Mouse (Mus musculus): ENCODE measurements around the gene Ecm1. TPM values are rescaled to one million over a fixed set of nuclear protein-coding genes. Genes with fewer than 3 reads are reported as not detected.

Gene Ecm1
- polyA plus RNA-seq, 2 experiments, result 9.3 to 10.2 TPM

- Histone ChIP-seq H3K4me3 (ENCODE audit: insufficient read depth in 1 of 2, low read depth in 2 of 2, low read length in 2 of 2) (no peak overlapping the region), H3K27ac (no peak overlapping the region), H3K4me1 (replicated peaks; ENCODE audit: control insufficient read depth in 2 of 2, insufficient read depth in 2 of 2, low read length in 1 of 2) (no peaks in the 10 kb centered on the region), H3K27me3 (ENCODE audit: control insufficient read depth, insufficient read depth, low read length) (no peaks in the 10 kb centered on the region; the same call in 1 of the 2 replicates), H3K9ac (replicated peaks) (no peak overlapping the region), H3K36me3 (replicated peaks; ENCODE audit: control insufficient read depth, insufficient read depth, low read depth) (peaks cover 20% of the 10 kb centered on the region), H3K9me3 (ENCODE audit: control insufficient read depth, low read length) (no peaks in the 10 kb centered on the region), H3K4me2 (ENCODE audit: low read depth) (no peak overlapping the region)
- DNase-seq (ENCODE audit: low read depth in 3 of 3, low spot score in 3 of 3) (no peak), ATAC-seq (ENCODE audit: insufficient read depth) (no peak)
- 59% methylated on average over 6 of the region's 6 CpGs for WGBS (ENCODE audit: insufficient replicate concordance)
- no peak for TF ChIP-seq EP300 (IDR thresholded peaks at IDR 0.05; ENCODE audit: low read depth)
- TF ChIP-seq CTCF (IDR thresholded peaks at IDR 0.05; ENCODE audit: low read depth), result no peak
Observed at GRCm38 (mm10) chr3:95762961-95763360, 23.6 kb upstream of the Ecm1 start.

GRCm38 (mm10) chr3:95761771-95762170, 22.4 kb upstream of the Ecm1 start:
- TF ChIP-seq CTCF (IDR thresholded peaks at IDR 0.05; ENCODE audit: low read depth) (no peak), EP300 (IDR thresholded peaks at IDR 0.05; ENCODE audit: low read depth) (no peak)
- Histone ChIP-seq H3K27ac (no peak overlapping the region), H3K9ac (replicated peaks) (no peak overlapping the region), H3K4me2 (ENCODE audit: low read depth) (no peak overlapping the region), H3K9me3 (ENCODE audit: control insufficient read depth, low read length) (no peaks in the 10 kb centered on the region), H3K36me3 (replicated peaks; ENCODE audit: control insufficient read depth, insufficient read depth, low read depth) (peaks cover 20% of the 10 kb centered on the region), H3K27me3 (ENCODE audit: control insufficient read depth, insufficient read depth, low read length) (no peaks in the 10 kb centered on the region; the same call in 1 of the 2 replicates), H3K4me3 (ENCODE audit: insufficient read depth in 1 of 2, low read depth in 2 of 2, low read length in 2 of 2) (no peak overlapping the region), H3K4me1 (replicated peaks; ENCODE audit: control insufficient read depth in 2 of 2, insufficient read depth in 2 of 2, low read length in 1 of 2) (no peaks in the 10 kb centered on the region)
- ATAC-seq (ENCODE audit: insufficient read depth) (no peak), DNase-seq (ENCODE audit: low read depth in 3 of 3, low spot score in 3 of 3) (no peak)
- WGBS (ENCODE audit: insufficient replicate concordance), result 67% methylated on average over 4 of the region's 4 CpGs

GRCm38 (mm10) chr3:95760656-95761055, 21.3 kb upstream of the Ecm1 start:
- no peak for TF ChIP-seq EP300 (IDR thresholded peaks at IDR 0.05; ENCODE audit: low read depth)
- no peak for TF ChIP-seq CTCF (IDR thresholded peaks at IDR 0.05; ENCODE audit: low read depth)

GRCm38 (mm10) chr3:95760106-95760505, 20.7 kb upstream of the Ecm1 start, which contains the start of gene Tars2:
Gene Tars2 (minus strand): TSS chr3:95760206.
- H3K36me3 ChIP-seq (replicated peaks; ENCODE audit: control insufficient read depth, insufficient read depth, low read depth), result peaks cover 10% of the 10 kb centered on the region
- 74% methylated on average over 6 of the region's 6 CpGs for WGBS (ENCODE audit: insufficient replicate concordance)
- no peaks in the 10 kb centered on the region for H3K9me3 ChIP-seq (ENCODE audit: control insufficient read depth, low read length)
- H3K27me3 ChIP-seq (ENCODE audit: control insufficient read depth, insufficient read depth, low read length), result no peaks in the 10 kb centered on the region; the same call in 1 of the 2 replicates
- DNase-seq (ENCODE audit: low read depth in 3 of 3, low spot score in 3 of 3) (no peak), ATAC-seq (ENCODE audit: insufficient read depth) (no peak)
- no peak within 1 kb of the TSS for H3K4me3 ChIP-seq (ENCODE audit: insufficient read depth in 1 of 2, low read depth in 2 of 2, low read length in 2 of 2)
- H3K9ac ChIP-seq (replicated peaks), result no peak within 1 kb of the TSS
- no peak within 1 kb of the TSS for H3K4me2 ChIP-seq (ENCODE audit: low read depth)
- H3K4me1 ChIP-seq (replicated peaks; ENCODE audit: control insufficient read depth in 2 of 2, insufficient read depth in 2 of 2, low read length in 1 of 2), result no peaks in the 10 kb centered on the region
- no peak for TF ChIP-seq CTCF (IDR thresholded peaks at IDR 0.05; ENCODE audit: low read depth)
- H3K27ac ChIP-seq, result no peak within 1 kb of the TSS

More at GRCm38 (mm10) chr3:95760656-95761055, 21.3 kb upstream of the Ecm1 start:
- no peak for DNase-seq (ENCODE audit: low read depth in 3 of 3, low spot score in 3 of 3)
- no peak overlapping the region for H3K4me3 ChIP-seq (ENCODE audit: insufficient read depth in 1 of 2, low read depth in 2 of 2, low read length in 2 of 2)
- no peaks in the 10 kb centered on the region for H3K4me1 ChIP-seq (replicated peaks; ENCODE audit: control insufficient read depth in 2 of 2, insufficient read depth in 2 of 2, low read length in 1 of 2)
- ATAC-seq (ENCODE audit: insufficient read depth), result no peak
- H3K9ac ChIP-seq (replicated peaks), result no peak overlapping the region
- peaks cover 13% of the 10 kb centered on the region for H3K36me3 ChIP-seq (replicated peaks; ENCODE audit: control insufficient read depth, insufficient read depth, low read depth)
- H3K4me2 ChIP-seq (ENCODE audit: low read depth), result no peak overlapping the region
- H3K27ac ChIP-seq, result no peak overlapping the region
- H3K9me3 ChIP-seq (ENCODE audit: control insufficient read depth, low read length), result no peaks in the 10 kb centered on the region
- no peaks in the 10 kb centered on the region; the same call in 1 of the 2 replicates for H3K27me3 ChIP-seq (ENCODE audit: control insufficient read depth, insufficient read depth, low read length)

- Histone ChIP-seq H3K9ac (replicated peaks) (no peak overlapping the region), H3K27me3 (ENCODE audit: control insufficient read depth, insufficient read depth, low read length) (no peaks in the 10 kb centered on the region; the same call in 1 of the 2 replicates), H3K27ac (no peak overlapping the region), H3K4me3 (ENCODE audit: insufficient read depth in 1 of 2, low read depth in 2 of 2, low read length in 2 of 2) (no peak overlapping the region), H3K9me3 (ENCODE audit: control insufficient read depth, low read length) (no peaks in the 10 kb centered on the region), H3K4me2 (ENCODE audit: low read depth) (no peak overlapping the region), H3K36me3 (replicated peaks; ENCODE audit: control insufficient read depth, insufficient read depth, low read depth) (no peaks in the 10 kb centered on the region), H3K4me1 (replicated peaks; ENCODE audit: control insufficient read depth in 2 of 2, insufficient read depth in 2 of 2, low read length in 1 of 2) (peaks cover 0 to under 1% of the 10 kb centered on the region in 2 experiments; a peak in 1 of 4 replicates)
- DNase-seq (ENCODE audit: low read depth in 3 of 3, low spot score in 3 of 3), result no peak
- no peak for ATAC-seq (ENCODE audit: insufficient read depth)
- TF ChIP-seq EP300 (IDR thresholded peaks at IDR 0.05; ENCODE audit: low read depth) (no peak), CTCF (IDR thresholded peaks at IDR 0.05; ENCODE audit: low read depth) (no peak)
- 40% methylated on average over 9 of the region's 9 CpGs for WGBS (ENCODE audit: insufficient replicate concordance)
Observed at GRCm38 (mm10) chr3:95758467-95759218, 19.3 kb upstream of the Ecm1 start.
